Mouse (Mus musculus): ENCODE data around the gene Atg2a.
A peak's percentile ranks its signal among the peaks of the same experiment; 100 is the strongest.
"Not testable (repeated sequence)": the region's sequence is repeated elsewhere in the genome, so short reads cannot be mapped to it uniquely, and the experiment has no call there.

Atg2a gene

GRCm38 (mm10) chr19:6299450-6300267, 58.2 kb downstream of the Atg2a start:
- DNase-seq, result no peak

- DNase-seq, result no peak
Measured at GRCm38 (mm10) chr19:6300402-6300841, 59.0 kb downstream of the Atg2a start.

- no peak for DNase-seq
Measured at GRCm38 (mm10) chr19:6302114-6302513, 60.6 kb downstream of the Atg2a start.

DNA sequence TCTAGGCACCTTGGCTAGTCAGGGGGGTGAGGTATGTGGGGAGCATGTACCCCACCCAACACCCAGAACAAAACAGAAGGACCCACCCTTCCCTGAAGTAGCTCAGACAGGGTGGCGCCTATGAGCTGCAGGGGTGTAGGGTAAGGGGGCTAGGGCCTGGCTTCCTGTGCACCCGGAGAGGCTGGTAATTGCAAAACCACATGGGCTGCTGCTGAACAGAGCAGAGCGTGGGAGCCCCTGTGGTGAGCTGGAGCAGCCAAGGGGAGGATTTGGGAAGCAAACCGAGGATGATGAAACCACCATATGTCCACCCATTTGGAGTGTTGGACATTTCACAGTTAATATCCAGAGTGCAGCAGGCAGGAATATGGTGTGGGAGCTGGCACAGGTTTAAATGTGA, 61.1 kb downstream of the Atg2a start:
- no peak for DNase-seq

DNA sequence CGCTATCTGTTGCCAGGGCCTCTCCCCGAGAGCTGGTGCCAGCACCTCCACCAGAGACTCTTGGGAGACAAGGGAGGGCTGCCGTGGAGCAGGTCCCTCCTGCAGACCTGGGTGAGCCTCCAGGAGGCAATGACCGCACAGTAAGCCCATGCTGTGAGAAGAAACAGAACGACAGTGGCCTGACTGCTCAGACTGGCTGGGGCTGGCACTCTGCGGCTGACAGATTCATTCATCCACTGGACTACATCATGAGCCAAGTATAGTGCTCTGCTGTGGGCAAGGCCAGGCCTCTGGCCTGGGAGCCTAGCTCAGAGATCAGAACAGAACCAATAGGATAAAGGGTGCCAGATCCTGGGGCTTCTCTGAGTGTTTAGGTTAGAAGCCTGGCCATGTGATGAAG, 62.4 kb downstream of the Atg2a start:
- no peak for DNase-seq

DNA sequence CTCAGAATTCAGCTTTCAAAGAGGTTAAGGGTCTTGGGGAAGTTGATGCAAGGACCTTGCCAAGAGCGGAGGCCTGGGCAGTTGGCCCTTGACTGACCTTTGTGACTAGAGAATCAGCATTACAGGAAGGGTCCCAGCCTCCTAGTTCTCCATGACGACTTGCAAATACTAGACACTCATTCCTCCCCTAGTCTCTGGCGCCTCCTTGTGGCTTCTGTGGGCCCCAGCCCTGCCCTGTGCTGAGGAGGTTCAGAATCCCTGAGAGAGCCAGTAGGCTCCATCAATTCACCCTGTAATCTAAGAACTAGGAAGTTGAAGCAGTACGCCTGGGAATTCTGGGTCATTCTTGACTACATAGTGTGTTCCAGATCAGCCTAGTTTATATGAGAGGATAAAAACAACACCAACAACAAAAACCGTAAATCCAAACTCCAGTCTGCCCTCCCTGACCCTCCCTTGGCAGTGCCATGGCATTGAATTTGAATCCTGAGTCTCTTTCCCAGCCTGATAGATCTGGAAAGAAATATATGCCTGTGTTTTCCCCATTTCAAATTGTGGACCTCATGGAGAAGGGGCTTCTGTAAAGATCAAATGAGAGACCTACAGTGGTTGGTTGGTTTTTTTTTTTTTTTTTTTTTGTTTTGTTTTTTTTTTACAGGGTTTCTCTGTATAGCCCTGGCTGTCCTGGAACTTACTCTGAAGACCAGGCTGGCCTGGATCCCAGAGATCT, 63.5 kb downstream of the Atg2a start:
- peak; percentile 77 to 87 for DNase-seq

GRCm38 (mm10) chr19:6305517-6306115, 64.1 kb downstream of the Atg2a start:
- DNase-seq, result no peak

DNA sequence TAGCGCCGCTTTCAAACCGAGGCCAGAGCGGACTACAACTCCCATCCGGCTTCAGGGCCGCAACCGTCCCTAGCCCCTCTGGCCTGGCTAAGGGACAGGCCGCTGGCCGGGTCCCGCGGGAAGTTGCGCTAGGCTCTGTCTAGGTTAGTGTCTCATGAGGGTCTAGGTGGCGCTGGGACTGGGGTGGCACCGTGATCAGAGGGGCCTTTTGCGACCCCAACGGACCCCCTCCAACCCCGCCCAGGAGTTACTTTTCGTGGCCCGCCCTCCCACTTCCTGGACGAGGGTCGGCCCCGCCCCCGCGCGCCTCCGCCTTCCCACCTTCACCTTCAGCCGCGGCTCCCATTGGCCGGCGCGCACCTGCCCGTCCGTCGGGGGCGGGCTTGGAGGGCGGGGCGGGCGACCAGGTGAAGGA, 64.7 kb downstream of the Atg2a start, which contains the start of gene Cdc42bpg:
Gene Cdc42bpg (plus strand): TSS at position 320 of the 415 bp plus-strand sequence.
- peak; percentile 82 to 93 for DNase-seq

DNA sequence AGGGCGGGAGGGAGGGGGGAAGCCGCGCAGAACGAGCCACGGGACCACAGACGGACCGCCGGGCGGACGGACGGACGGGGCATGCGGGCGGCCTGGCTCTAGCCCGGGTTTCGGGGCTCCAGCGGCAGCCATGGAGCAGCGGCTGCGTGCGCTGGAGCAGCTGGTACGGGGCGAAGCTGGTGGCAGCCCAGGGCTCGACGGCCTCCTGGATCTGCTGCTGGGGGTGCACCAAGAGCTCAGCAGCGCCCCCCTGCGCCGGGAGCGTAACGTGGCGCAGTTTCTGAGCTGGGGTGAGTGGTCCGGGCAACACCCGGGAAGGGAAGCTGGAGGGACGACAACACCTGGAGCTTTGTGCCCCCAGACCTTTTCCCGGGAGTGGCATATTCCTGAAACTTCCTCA, 65.1 kb downstream of the Atg2a start:
- DNase-seq, result peak; percentile 53 to 76

GRCm38 (mm10) chr19:6307733-6308531, 66.5 kb downstream of the Atg2a start:
- DNase-seq, result no peak

DNA sequence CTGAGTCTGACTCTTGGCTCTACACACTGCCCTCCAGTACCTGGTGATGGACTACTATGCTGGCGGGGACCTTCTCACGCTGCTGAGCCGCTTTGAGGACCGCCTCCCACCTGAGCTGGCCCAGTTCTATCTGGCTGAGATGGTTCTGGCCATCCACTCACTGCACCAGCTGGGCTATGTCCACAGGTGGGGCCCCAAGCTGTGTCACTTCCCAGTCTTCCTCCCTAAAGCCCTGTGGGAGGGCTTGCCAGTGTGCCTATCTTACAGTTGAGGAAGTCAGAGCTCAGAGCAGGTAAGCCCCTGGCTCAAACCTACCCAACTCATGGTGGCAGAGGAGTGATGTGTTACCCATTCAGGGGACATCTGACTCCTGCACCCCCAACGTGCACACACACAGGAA, 68.7 kb downstream of the Atg2a start:
- no peak for DNase-seq

DNA sequence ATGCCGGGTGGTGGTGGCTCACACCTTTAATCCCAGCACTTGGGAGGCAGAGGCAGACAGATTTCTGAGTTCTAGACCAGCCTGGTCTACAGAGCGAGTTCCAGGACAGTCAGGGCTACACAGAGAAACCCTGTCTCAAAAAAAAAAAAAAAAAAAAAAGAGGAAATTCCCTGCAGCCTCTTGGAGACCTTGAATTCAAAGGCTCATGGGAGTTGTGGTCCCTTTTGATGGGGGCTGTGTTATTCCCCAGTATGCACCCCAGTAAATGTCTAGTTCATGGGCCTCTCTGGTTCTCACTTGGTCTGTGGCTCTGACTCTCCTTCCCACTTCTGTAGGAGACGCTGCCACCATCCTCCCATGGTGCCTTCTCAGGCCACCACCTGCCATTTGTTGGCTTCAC, 70.3 kb downstream of the Atg2a start:
- not testable (repeated sequence) for DNase-seq

All from spleen, adult 18-20 months (tissue).